Mouse (Mus musculus): ENCODE measurements around the gene Timm29. TPM values are rescaled to one million over a fixed set of nuclear protein-coding genes. Genes with fewer than 3 reads are reported as not detected.

The Timm29 gene
- polyA plus RNA-seq, 1 experiment from 2014 or later: 16.5 TPM

- Histone ChIP-seq H3K36me3 (ENCODE audit: insufficient read depth, low read length) (0 out of 2 replicates have a peak, but pooled peaks cover under 1% of the 10 kb centered on the region), H3K27ac (ENCODE audit: low read length) (no peak overlapping the region), H3K27me3 (replicated peaks; ENCODE audit: insufficient read depth, low read length) (no peaks in the 10 kb centered on the region), H3K4me2 (replicated peaks; ENCODE audit: low read depth, low read length) (no peak overlapping the region), H3K4me3 (ENCODE audit: low read depth, low read length) (no peak overlapping the region), H3K4me1 (ENCODE audit: insufficient read depth, low read depth, low read length) (0 out of 2 replicates have a peak, but pooled peaks cover 6% of the 10 kb centered on the region), H3K9ac (replicated peaks; ENCODE audit: low read depth) (no peak overlapping the region), H3K9me3 (ENCODE audit: low read length) (no peaks in the 10 kb centered on the region)
- TF ChIP-seq EP300 (IDR thresholded peaks at IDR 0.05): no peak
- TF ChIP-seq CTCF (IDR thresholded peaks at IDR 0.05): no peak
- no peak for ATAC-seq
- no peak for DNase-seq (ENCODE audit: low spot score)
- WGBS: 82% methylated on average over 2 of the region's 2 CpGs
Observed at GRCm38 (mm10) chr9:21594838-21595237, 2.3 kb downstream of the Timm29 start.

- ATAC-seq (no peak), DNase-seq (ENCODE audit: low spot score) (no peak)
- Histone ChIP-seq H3K36me3 (ENCODE audit: insufficient read depth, low read length) (no peaks in the 10 kb centered on the region), H3K9ac (replicated peaks; ENCODE audit: low read depth) (no peak overlapping the region), H3K27ac (ENCODE audit: low read length) (no peak overlapping the region), H3K27me3 (replicated peaks; ENCODE audit: insufficient read depth, low read length) (no peaks in the 10 kb centered on the region), H3K4me1 (ENCODE audit: insufficient read depth, low read depth, low read length) (0 out of 2 replicates have a peak, but pooled peaks cover 6% of the 10 kb centered on the region), H3K4me3 (ENCODE audit: low read depth, low read length) (no peak overlapping the region), H3K4me2 (replicated peaks; ENCODE audit: low read depth, low read length) (no peak overlapping the region), H3K9me3 (ENCODE audit: low read length) (no peaks in the 10 kb centered on the region)
- WGBS: 24% methylated on average over 2 of the region's 2 CpGs
- TF ChIP-seq EP300 (IDR thresholded peaks at IDR 0.05) (no peak), CTCF (IDR thresholded peaks at IDR 0.05) (peak; percentile 43)
Observed at GRCm38 (mm10) chr9:21598198-21598597, 5.7 kb downstream of the Timm29 start.

DNA sequence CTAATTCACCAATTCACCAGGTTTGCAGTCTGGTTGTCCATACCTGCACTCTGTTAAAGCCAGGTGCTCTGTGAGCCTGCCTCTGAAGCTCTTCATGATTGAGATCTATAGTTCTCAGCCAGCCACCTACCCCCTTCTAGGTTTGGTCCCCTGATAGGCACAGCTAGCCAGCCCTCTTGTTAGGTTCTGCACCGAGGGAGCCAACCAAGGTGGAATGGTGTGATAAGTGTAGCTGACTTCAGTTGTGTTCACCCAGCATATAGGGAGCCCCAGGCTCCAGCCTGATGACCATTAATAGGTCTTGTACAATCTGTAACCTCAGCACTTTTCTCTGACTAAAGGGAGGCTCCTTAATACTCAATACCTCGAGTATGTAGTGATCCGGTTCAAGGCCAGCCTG, 7.7 kb downstream of the Timm29 start:
- DNase-seq (ENCODE audit: low spot score): no peak
- WGBS: 68% methylated on average over 3 of the region's 3 CpGs

DNA sequence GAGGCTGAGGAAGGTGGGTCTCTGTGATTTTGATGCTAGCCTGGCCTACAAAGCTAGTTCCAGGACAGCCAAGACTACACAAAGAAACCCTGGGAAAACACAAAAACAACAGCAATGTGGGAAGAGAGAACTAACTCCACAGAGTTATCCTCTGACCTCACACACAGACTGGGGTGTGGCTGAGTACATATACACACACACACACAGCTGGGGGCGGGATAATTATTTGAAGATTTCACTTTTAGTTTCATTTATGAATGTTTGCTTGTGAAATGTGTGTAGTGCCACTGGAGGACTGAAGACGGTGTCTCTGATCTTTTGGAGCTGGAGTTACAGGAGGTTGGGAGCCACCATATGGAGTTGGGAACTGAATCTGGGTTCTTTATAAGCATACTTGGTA, 8.6 kb downstream of the Timm29 start:
- H3K4me2 ChIP-seq (replicated peaks; ENCODE audit: low read depth, low read length): no peak overlapping the region
- no peaks in the 10 kb centered on the region for H3K4me1 ChIP-seq (ENCODE audit: insufficient read depth, low read depth, low read length)
- no peak overlapping the region for H3K27ac ChIP-seq (ENCODE audit: low read length)
- no peak overlapping the region for H3K9ac ChIP-seq (replicated peaks; ENCODE audit: low read depth)
- ATAC-seq (no peak), DNase-seq (ENCODE audit: low spot score) (no peak)
- 64% methylated on average over 2 of the region's 2 CpGs for WGBS
- no peak for TF ChIP-seq EP300 (IDR thresholded peaks at IDR 0.05)
- TF ChIP-seq CTCF (IDR thresholded peaks at IDR 0.05): no peak
- no peaks in the 10 kb centered on the region for H3K27me3 ChIP-seq (replicated peaks; ENCODE audit: insufficient read depth, low read length)
- no peaks in the 10 kb centered on the region for H3K36me3 ChIP-seq (ENCODE audit: insufficient read depth, low read length)
- no peaks in the 10 kb centered on the region for H3K9me3 ChIP-seq (ENCODE audit: low read length)
- H3K4me3 ChIP-seq (ENCODE audit: low read depth, low read length): no peak overlapping the region

More for the DNA sequence above, 7.7 kb downstream of the Timm29 start:
- H3K36me3 ChIP-seq (ENCODE audit: insufficient read depth, low read length): no peaks in the 10 kb centered on the region
- H3K4me1 ChIP-seq (ENCODE audit: insufficient read depth, low read depth, low read length): no peaks in the 10 kb centered on the region
- H3K4me3 ChIP-seq (ENCODE audit: low read depth, low read length): no peak overlapping the region
- H3K9me3 ChIP-seq (ENCODE audit: low read length): no peaks in the 10 kb centered on the region
- ATAC-seq: no peak
- H3K9ac ChIP-seq (replicated peaks; ENCODE audit: low read depth): no peak overlapping the region
- H3K27me3 ChIP-seq (replicated peaks; ENCODE audit: insufficient read depth, low read length): no peaks in the 10 kb centered on the region
- H3K4me2 ChIP-seq (replicated peaks; ENCODE audit: low read depth, low read length): no peak overlapping the region
- H3K27ac ChIP-seq (ENCODE audit: low read length): no peak overlapping the region
- TF ChIP-seq CTCF (IDR thresholded peaks at IDR 0.05) (no peak), EP300 (IDR thresholded peaks at IDR 0.05) (no peak)

DNA sequence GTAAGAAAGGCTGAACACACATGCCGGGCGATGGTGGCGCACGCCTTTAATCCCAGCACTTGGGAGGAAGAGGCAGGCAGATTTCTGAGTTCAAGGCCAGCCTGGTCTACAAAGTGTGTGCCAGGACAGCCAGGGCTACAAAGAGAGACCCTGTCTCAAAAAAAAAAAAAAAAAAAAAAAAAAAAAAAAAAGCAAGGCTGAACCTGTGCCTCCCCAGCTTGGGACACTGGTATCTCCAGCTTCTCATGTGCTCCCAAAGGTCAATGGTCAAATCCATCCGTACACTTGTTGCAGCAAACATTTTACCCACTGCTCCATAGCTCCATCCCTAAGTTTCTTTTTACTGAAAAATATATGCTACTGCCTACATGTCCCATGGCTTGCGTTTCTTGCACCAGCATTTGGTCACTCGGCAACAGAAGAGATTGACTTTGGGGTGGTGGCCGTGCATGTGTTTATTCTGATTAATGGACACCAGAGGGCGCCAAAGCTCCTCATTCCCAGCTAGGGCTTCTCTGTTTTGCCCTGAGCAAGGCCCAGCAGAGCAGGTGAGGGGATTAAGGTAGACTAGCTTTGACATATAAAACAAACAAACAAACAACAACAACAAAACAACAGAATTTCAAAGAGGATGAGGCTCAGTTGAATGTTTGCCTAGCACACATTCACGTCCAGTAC, 9.3 kb downstream of the Timm29 start:
- no peaks in the 10 kb centered on the region for H3K9me3 ChIP-seq (ENCODE audit: low read length)
- H3K4me1 ChIP-seq (ENCODE audit: insufficient read depth, low read depth, low read length): no peaks in the 10 kb centered on the region
- H3K27ac ChIP-seq (ENCODE audit: low read length): no peak overlapping the region
- H3K4me3 ChIP-seq (ENCODE audit: low read depth, low read length): no peak overlapping the region
- H3K4me2 ChIP-seq (replicated peaks; ENCODE audit: low read depth, low read length): no peak overlapping the region
- DNase-seq (ENCODE audit: low spot score): peak; percentile 90
- no peaks in the 10 kb centered on the region for H3K36me3 ChIP-seq (ENCODE audit: insufficient read depth, low read length)
- no peaks in the 10 kb centered on the region for H3K27me3 ChIP-seq (replicated peaks; ENCODE audit: insufficient read depth, low read length)
- 48% methylated on average over 10 of the region's 10 CpGs for WGBS
- H3K9ac ChIP-seq (replicated peaks; ENCODE audit: low read depth): no peak overlapping the region
- TF ChIP-seq EP300 (IDR thresholded peaks at IDR 0.05) (no peak), CTCF (IDR thresholded peaks at IDR 0.05) (peak; percentile 87)
- peak; percentile 78 for ATAC-seq

DNA sequence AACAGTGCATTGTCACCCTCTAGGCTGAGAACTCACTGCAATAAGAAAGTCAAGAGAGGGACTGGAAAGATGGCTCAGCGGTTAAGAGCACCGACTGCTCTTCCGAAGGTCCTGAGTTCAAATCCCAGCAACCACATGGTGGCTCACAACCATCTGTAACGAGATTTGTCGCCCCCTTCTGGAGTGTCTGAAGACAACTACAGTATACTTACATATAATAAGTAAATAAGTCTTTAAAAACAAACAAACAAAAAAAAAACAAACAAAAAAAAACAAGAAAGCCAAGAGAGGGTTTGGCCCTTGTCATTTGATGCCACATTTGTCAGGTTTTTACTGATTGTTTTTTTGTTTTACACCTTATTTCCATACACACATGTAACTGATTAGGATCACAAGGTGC, 11.6 kb downstream of the Timm29 start:
- 73% methylated on average over 5 of the region's 5 CpGs for WGBS

More for the DNA sequence above, 11.6 kb downstream of the Timm29 start:
- TF ChIP-seq EP300 (IDR thresholded peaks at IDR 0.05): no peak
- TF ChIP-seq CTCF (IDR thresholded peaks at IDR 0.05): 0 out of 2 replicates have a peak, but pooled peaks have one; percentile 9
- Histone ChIP-seq H3K27ac (ENCODE audit: low read length) (no peak overlapping the region), H3K27me3 (replicated peaks; ENCODE audit: insufficient read depth, low read length) (no peaks in the 10 kb centered on the region), H3K4me3 (ENCODE audit: low read depth, low read length) (no peak overlapping the region), H3K9ac (replicated peaks; ENCODE audit: low read depth) (no peak overlapping the region), H3K4me2 (replicated peaks; ENCODE audit: low read depth, low read length) (no peak overlapping the region), H3K4me1 (ENCODE audit: insufficient read depth, low read depth, low read length) (no peaks in the 10 kb centered on the region), H3K9me3 (ENCODE audit: low read length) (no peaks in the 10 kb centered on the region), H3K36me3 (ENCODE audit: insufficient read depth, low read length) (no peaks in the 10 kb centered on the region)
- DNase-seq (ENCODE audit: low spot score): no peak
- ATAC-seq: no peak
